Mouse (Mus musculus): ENCODE measurements at regions not wholly inside any gene's neighbourhood (a gene's known extent, or its start where the extent isn't known, plus 50 kb on each side); places are given as distances from the start of the nearest gene placed in this dataset.

DNA sequence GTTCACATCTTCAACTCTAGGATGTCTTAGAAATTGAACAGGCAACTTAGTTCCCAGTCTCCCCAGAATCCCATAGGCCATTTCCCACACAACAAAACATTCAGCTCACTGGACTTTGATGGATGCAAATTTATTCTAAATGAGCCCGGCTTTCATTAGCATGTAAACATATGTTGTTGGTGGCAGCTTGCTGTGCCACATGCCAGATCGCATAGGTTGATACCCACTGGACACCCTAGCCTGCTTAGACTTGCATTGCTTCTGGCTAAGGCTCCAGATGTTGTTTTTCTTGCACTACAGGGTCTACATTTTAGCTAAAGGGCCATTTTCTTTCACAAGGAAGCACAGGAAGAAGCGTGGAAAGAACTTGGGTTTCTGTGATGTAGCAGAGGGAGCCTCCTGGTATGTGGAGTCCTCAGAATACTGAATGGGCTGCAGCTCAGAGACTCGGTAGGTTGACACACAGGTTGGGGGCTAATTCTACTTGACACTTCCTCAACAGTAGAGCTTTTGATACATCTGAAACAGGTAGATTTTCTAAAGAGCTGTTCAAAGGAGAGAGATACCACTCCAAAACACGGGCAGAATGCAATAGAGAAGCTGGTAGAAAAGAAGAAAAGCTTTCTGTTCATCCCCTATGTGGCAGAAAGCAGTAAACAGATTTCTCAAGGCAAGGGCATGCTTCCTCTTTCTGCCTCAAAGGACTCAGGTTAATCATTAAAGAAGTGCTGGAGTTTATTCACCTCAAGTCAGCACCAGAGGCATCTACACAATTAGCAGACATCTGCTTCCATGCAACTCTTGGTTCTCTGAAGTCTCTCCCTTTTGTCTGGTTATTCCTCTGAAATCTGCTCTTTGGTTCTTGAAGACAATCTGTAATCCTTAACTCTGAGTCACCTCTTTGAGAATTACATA is 153.9 kb upstream of the Pfkp start:
- no peak for TF ChIP-seq CTCF (IDR thresholded peaks at IDR 0.05; ENCODE audit: low read depth)
- no peak for TF ChIP-seq EP300 (optimal IDR thresholded peaks at IDR 0.05)
